Mouse (Mus musculus) heart, postnatal 0 days (tissue): ENCODE measurements around the gene Cib1. TPM values are rescaled to one million over a fixed set of nuclear protein-coding genes. Genes with fewer than 3 reads are reported as not detected.

Experiments used
- ATAC-seq: fragments of 200-750 bp; cut with Nextera tagmentation; 2 replicates; pipeline ENCODE4 v1.8.0; 2017; ENCODE audit warnings: low read depth, moderate number of reproducible peaks, moderate library complexity; ENCODE audit not compliant: insufficient read depth
- DNase-seq: peaks from one replicate; pipeline ENCODE4 v3.0.0-alpha.2; 2016; ENCODE audit warnings: low spot score
- H3K27ac ChIP-seq: fragments of 300-500 bp; sonication (generic); 2 replicates; pipeline ENCODE4 v1.5.1; 2014; ENCODE audit warnings: low read depth, mild to moderate bottlenecking
- H3K27me3 ChIP-seq: fragments of 300-500 bp; sonication (generic); 2 replicates; pipeline ENCODE4 v1.6.1; 2014; ENCODE audit warnings: low read length, mixed read lengths; ENCODE audit not compliant: control insufficient read depth, insufficient read depth
- H3K36me3 ChIP-seq: fragments of 300-500 bp; sonication (generic); replicated peaks from 2 replicates; pipeline ENCODE4 v1.6.1; 2014; ENCODE audit warnings: low read length, mixed read lengths; ENCODE audit not compliant: control insufficient read depth, insufficient read depth
- H3K4me1 ChIP-seq: fragments of 300-500 bp; sonication (generic); 2 replicates; pipeline ENCODE4 v1.6.1; 2014; ENCODE audit warnings: antibody characterized with exemption; ENCODE audit not compliant: control insufficient read depth, insufficient read depth
- H3K4me2 ChIP-seq: fragments of 300-500 bp; sonication (generic); 2 replicates; pipeline ENCODE4 v1.6.1; 2014; ENCODE audit warnings: low read depth, mild to moderate bottlenecking, low read length, moderate library complexity
- H3K4me3 ChIP-seq: fragments of 300-500 bp; sonication (generic); 2 replicates; pipeline ENCODE4 v1.5.1; 2014; ENCODE audit warnings: low read depth, low read length
- H3K9ac ChIP-seq: fragments of 300-500 bp; sonication (generic); replicated peaks from 2 replicates; pipeline ENCODE4 v1.6.1; 2014; ENCODE audit warnings: low read depth, low read length, mixed read lengths
- H3K9me3 ChIP-seq: fragments of 300-500 bp; sonication (generic); replicated peaks from 2 replicates; pipeline ENCODE4 v1.6.1; 2016; ENCODE audit warnings: low read length; ENCODE audit not compliant: control insufficient read depth
- CTCF ChIP-seq: IDR thresholded peaks from 2 replicates; pipeline ENCODE4 v1.5.1; 2016; ENCODE audit warnings: antibody characterized with exemption, control low read depth, low read depth
- EP300 ChIP-seq: IDR thresholded peaks from 2 replicates; pipeline ENCODE4 v1.6.1; 2016; ENCODE audit warnings: antibody characterized with exemption, low read depth
- WGBS: fragments of 180-500 bp; shearing (Covaris S2); extraction: QIAGEN DNeasy Blood & Tissue Kit; methylation state at CpG from one replicate; pipeline ENCODE4 v1.1.7; 2014; 5-methylcytosine and 5-hydroxymethylcytosine counted together
- polyA plus RNA-seq: library from polyadenylated mRNA; unstranded; fragments of >200 nt; fragmentation: Nextera tagmentation; extraction: Ambion mirVana; gene quantifications from 2 replicates; pipeline ENCODE4 v1.2.1, GENCODE M21; 2015
- total RNA-seq: library from RNA; depleted of rRNA; stranded (reverse); fragments of >200 nt; gene quantifications from 2 replicates; pipeline ENCODE4 v1.2.3, GENCODE M21; 2014; ENCODE audit warnings: low replicate concordance; rRNA removed

Cib1 gene
- total and polyA plus RNA-seq, 2 experiments from 2014 or later: 26.0 to 57.4 TPM

GRCm38 (mm10) chr7:80181078-80181477 lies 51.5 kb downstream of the Cib1 start:
- H3K27ac ChIP-seq: peak overlapping the region; percentile 52
- H3K4me3 ChIP-seq: no peak overlapping the region
- no peaks in the 10 kb centered on the region for H3K36me3 ChIP-seq
- H3K27me3 ChIP-seq: no peaks in the 10 kb centered on the region
- no peak for TF ChIP-seq CTCF
- TF ChIP-seq EP300: no peak
- 17% methylated on average over 2 of the region's 2 CpGs for WGBS
- DNase-seq: peak; percentile 41
- H3K9ac ChIP-seq: no peak overlapping the region
- no peak overlapping the region for H3K4me2 ChIP-seq
- H3K4me1 ChIP-seq: peaks cover 15% of the 10 kb centered on the region
- H3K9me3 ChIP-seq: no peaks in the 10 kb centered on the region
- no peak for ATAC-seq

- DNase-seq (no peak), ATAC-seq (no peak)
- H3K9ac ChIP-seq: no peak overlapping the region
- H3K4me3 ChIP-seq: no peak overlapping the region
- no peaks in the 10 kb centered on the region for H3K27me3 ChIP-seq
- no peaks in the 10 kb centered on the region for H3K36me3 ChIP-seq
- H3K27ac ChIP-seq: no peak overlapping the region
- H3K4me2 ChIP-seq: no peak overlapping the region
- no peaks in the 10 kb centered on the region for H3K9me3 ChIP-seq
- TF ChIP-seq CTCF: no peak
- no peak for TF ChIP-seq EP300
- H3K4me1 ChIP-seq: peaks cover 15% of the 10 kb centered on the region
- WGBS: 77% methylated on average over 3 of the region's 3 CpGs
These were observed 52.4 kb downstream of the Cib1 start for GRCm38 (mm10) chr7:80180202-80180601.

GRCm38 (mm10) chr7:80179790-80180189 lies 52.8 kb downstream of the Cib1 start:
- WGBS: 91% methylated on average over 6 of the region's 6 CpGs
- ATAC-seq (no peak), DNase-seq (no peak)

GRCm38 (mm10) chr7:80179327-80179726 lies 53.3 kb downstream of the Cib1 start:
- WGBS: 92% methylated on average over 6 of the region's 6 CpGs
- no peak overlapping the region for H3K4me2 ChIP-seq
- H3K4me3 ChIP-seq: no peak overlapping the region
- TF ChIP-seq CTCF (no peak), EP300 (no peak)
- DNase-seq (no peak), ATAC-seq (no peak)
- H3K9ac ChIP-seq: no peak overlapping the region
- no peaks in the 10 kb centered on the region for H3K9me3 ChIP-seq
- no peaks in the 10 kb centered on the region for H3K36me3 ChIP-seq
- H3K27ac ChIP-seq: no peak overlapping the region
- H3K27me3 ChIP-seq: no peaks in the 10 kb centered on the region
- peaks cover 10% of the 10 kb centered on the region for H3K4me1 ChIP-seq

More at GRCm38 (mm10) chr7:80179790-80180189, 52.8 kb downstream of the Cib1 start:
- Histone ChIP-seq H3K4me3 (no peak overlapping the region), H3K9me3 (no peaks in the 10 kb centered on the region), H3K27me3 (no peaks in the 10 kb centered on the region), H3K4me2 (no peak overlapping the region), H3K27ac (no peak overlapping the region), H3K36me3 (no peaks in the 10 kb centered on the region), H3K4me1 (peaks cover 13% of the 10 kb centered on the region), H3K9ac (no peak overlapping the region)
- TF ChIP-seq CTCF (no peak), EP300 (no peak)

- 69% methylated on average over 10 of the region's 10 CpGs for WGBS
- Histone ChIP-seq H3K4me3 (no peak overlapping the region), H3K27ac (0 out of 2 replicates have a peak overlapping the region, but pooled peaks have one; percentile 9), H3K36me3 (no peaks in the 10 kb centered on the region), H3K9ac (no peak overlapping the region), H3K9me3 (no peaks in the 10 kb centered on the region), H3K4me2 (no peak overlapping the region), H3K27me3 (no peaks in the 10 kb centered on the region), H3K4me1 (peaks cover 10% of the 10 kb centered on the region)
- no peak for TF ChIP-seq EP300
- no peak for TF ChIP-seq CTCF
- no peak; the same call in 1 of the 2 replicates for ATAC-seq
- no peak for DNase-seq
These were observed 54.4 kb downstream of the Cib1 start for GRCm38 (mm10) chr7:80178037-80178729.

GRCm38 (mm10) chr7:80177438-80177837 lies 55.2 kb downstream of the Cib1 start:
- H3K4me1 ChIP-seq: peaks cover 10% of the 10 kb centered on the region
- 80% methylated on average over 3 of the region's 3 CpGs for WGBS
- DNase-seq (no peak), ATAC-seq (no peak)
- H3K9ac ChIP-seq: no peak overlapping the region
- no peaks in the 10 kb centered on the region for H3K36me3 ChIP-seq
- no peaks in the 10 kb centered on the region for H3K27me3 ChIP-seq
- H3K9me3 ChIP-seq: no peaks in the 10 kb centered on the region
- no peak overlapping the region for H3K4me2 ChIP-seq
- H3K4me3 ChIP-seq: no peak overlapping the region
- H3K27ac ChIP-seq: no peak overlapping the region
- TF ChIP-seq EP300 (no peak), CTCF (no peak)

Other genes starting within 250 kb of the Cib1 start
- 25.5 and 29.7 TPM in 2 replicates for gene Zfp710, start 208.0 kb downstream of the Cib1 start, total RNA-seq
- gene Zfp710, start 208.0 kb downstream of the Cib1 start, polyA plus RNA-seq: 7.5 TPM in 2 replicates
- gene Idh2, start 117.4 kb downstream of the Cib1 start, total RNA-seq: 3,422 and 3,660 TPM in 2 replicates
- 2,757 and 2,826 TPM in 2 replicates for gene Idh2, start 117.4 kb downstream of the Cib1 start, polyA plus RNA-seq
- gene Sema4b, start 46.0 kb downstream of the Cib1 start, total RNA-seq: 17.5 and 24.2 TPM in 2 replicates
- 10.5 and 11.7 TPM in 2 replicates for gene Sema4b, start 46.0 kb downstream of the Cib1 start, polyA plus RNA-seq
- 2.5 and 5.5 TPM in 2 replicates for gene Gdpgp1, start 52 bp upstream of the Cib1 start, total RNA-seq
- gene Gdpgp1, start 52 bp upstream of the Cib1 start, polyA plus RNA-seq: 2.0 and 2.3 TPM in 2 replicates
- 0.35 TPM in 1 of 2 replicates, not detected in the other for gene Ttll13, start 13.6 kb upstream of the Cib1 start, total RNA-seq
- 0.51 and 0.98 TPM in 2 replicates for gene Ttll13, start 13.6 kb upstream of the Cib1 start, polyA plus RNA-seq
- gene Ngrn, start 28.4 kb upstream of the Cib1 start, total RNA-seq: 14.0 and 29.4 TPM in 2 replicates
- gene Ngrn, start 28.4 kb upstream of the Cib1 start, polyA plus RNA-seq: 35.8 and 40.5 TPM in 2 replicates
- 8.0 and 8.7 TPM in 2 replicates for gene Vps33b, start 36.8 kb upstream of the Cib1 start, total RNA-seq
- 3.6 and 3.9 TPM in 2 replicates for gene Vps33b, start 36.8 kb upstream of the Cib1 start, polyA plus RNA-seq
- 59.9 and 98.0 TPM in 2 replicates for gene Prc1, start 61.6 kb upstream of the Cib1 start, total RNA-seq
- 46.1 and 49.4 TPM in 2 replicates for gene Prc1, start 61.6 kb upstream of the Cib1 start, polyA plus RNA-seq
- 3.7 and 7.6 TPM in 2 replicates for gene Rccd1, start 91.6 kb upstream of the Cib1 start, total RNA-seq
- 2.9 and 3.1 TPM in 2 replicates for gene Rccd1, start 91.6 kb upstream of the Cib1 start, polyA plus RNA-seq
- 21.6 and 44.5 TPM in 2 replicates for gene Unc45a, start 108.2 kb upstream of the Cib1 start, total RNA-seq
- 11.0 and 12.5 TPM in 2 replicates for gene Unc45a, start 108.2 kb upstream of the Cib1 start, polyA plus RNA-seq
- gene Hddc3, start 110.3 kb upstream of the Cib1 start, total RNA-seq: 19.8 and 28.5 TPM in 2 replicates
- gene Hddc3, start 110.3 kb upstream of the Cib1 start, polyA plus RNA-seq: 14.5 and 17.8 TPM in 2 replicates
- 30.2 and 55.2 TPM in 2 replicates for gene Man2a2, start 138.6 kb upstream of the Cib1 start, total RNA-seq
- gene Man2a2, start 138.6 kb upstream of the Cib1 start, polyA plus RNA-seq: 7.2 and 7.7 TPM in 2 replicates
- gene Fes, start 155.1 kb upstream of the Cib1 start, total RNA-seq: 13.5 and 23.1 TPM in 2 replicates
- 9.2 and 9.7 TPM in 2 replicates for gene Fes, start 155.1 kb upstream of the Cib1 start, polyA plus RNA-seq
- gene Furin, start 172.6 kb upstream of the Cib1 start, total RNA-seq: 67.6 and 79.0 TPM in 2 replicates
- 16.9 and 18.9 TPM in 2 replicates for gene Furin, start 172.6 kb upstream of the Cib1 start, polyA plus RNA-seq